Mouse (Mus musculus) adrenal gland, postnatal 4 days (tissue): Measurements from ENCODE around the gene Txndc5. TPM values are rescaled to one million over a fixed set of nuclear protein-coding genes. Genes with fewer than 3 reads are reported as not detected.
A peak's percentile ranks its signal among the peaks of the same experiment; 100 is the strongest.

Experiments
- DNase-seq, 2 experiments: peaks; one replicate each; pipeline ENCODE4 v3.0.0; 2021 to 2022; ENCODE audit warnings: low spot score in 2 of 2, mixed read lengths in 2 of 2
- long read RNA-seq, 2 experiments: library from polyadenylated mRNA; stranded (forward); transcript quantifications; one replicate each; pipeline ENCODE4 v2.0.0; 2021
- total RNA-seq, 2 experiments: library from RNA; stranded (reverse); gene quantifications; 2 replicates each; pipeline ENCODE4 v1.2.3; 2021

Gene Txndc5
- 100 to 1,000 TPM; 237 to 251 TPM for total RNA-seq
- long read RNA-seq, experiment 1, transcript Txndc5-201 (10 exons, 2,843 nt), result major isoform, 387 of 430 reads
- long read RNA-seq, experiment 1, partial matches to known transcripts, result 11 of 430 reads
- long read RNA-seq, experiment 1, other reads (novel, unspliced or antisense), result 28 of 430 reads
- long read RNA-seq, experiment 2, transcript Txndc5-201 (10 exons, 2,843 nt), result major isoform, 836 of 923 reads
- long read RNA-seq, experiment 2, transcript Txndc5-202 (3 exons, 2,781 nt), result minor isoform, 14 of 923 reads
- long read RNA-seq, experiment 2, transcript Txndc5-203 (10 exons, 2,586 nt), result minor isoform, 8 of 923 reads
- long read RNA-seq, experiment 2, partial matches to known transcripts, result 15 of 923 reads
- long read RNA-seq, experiment 2, other reads (novel, unspliced or antisense), result 50 of 923 reads

- no peak for DNase-seq
Measured at GRCm38 (mm10) chr13:38528687-38529294, at the start of gene Txndc5. Gene Txndc5, minus strand, starts transcription at chr13:38528824.

GRCm38 (mm10) chr13:38574668-38575067 is 46.0 kb upstream of the Txndc5 start:
- DNase-seq, result no peak

DNA sequence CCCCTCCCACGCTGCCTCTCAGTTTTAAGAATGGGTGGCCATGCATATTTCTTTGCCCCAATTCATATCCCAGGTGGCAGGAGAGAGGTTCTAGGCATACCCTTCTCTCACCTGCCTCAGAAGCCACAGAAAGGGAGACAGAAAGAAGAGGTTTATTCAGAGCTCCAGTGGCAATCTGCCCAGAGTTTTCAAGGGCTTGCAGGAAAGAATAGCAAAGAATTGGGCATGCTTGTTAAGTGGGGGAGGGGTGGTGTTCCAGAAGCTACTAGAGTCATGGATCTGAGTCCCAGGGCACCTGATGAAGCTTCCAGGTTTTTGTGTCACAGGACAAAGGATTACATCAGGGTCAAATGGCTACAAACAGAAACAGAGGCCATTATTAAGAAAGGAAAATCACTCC is 44.7 kb upstream of the Txndc5 start:
- no peak for DNase-seq

- no peak for DNase-seq
Measured at GRCm38 (mm10) chr13:38565245-38565644, 36.6 kb upstream of the Txndc5 start.

DNA sequence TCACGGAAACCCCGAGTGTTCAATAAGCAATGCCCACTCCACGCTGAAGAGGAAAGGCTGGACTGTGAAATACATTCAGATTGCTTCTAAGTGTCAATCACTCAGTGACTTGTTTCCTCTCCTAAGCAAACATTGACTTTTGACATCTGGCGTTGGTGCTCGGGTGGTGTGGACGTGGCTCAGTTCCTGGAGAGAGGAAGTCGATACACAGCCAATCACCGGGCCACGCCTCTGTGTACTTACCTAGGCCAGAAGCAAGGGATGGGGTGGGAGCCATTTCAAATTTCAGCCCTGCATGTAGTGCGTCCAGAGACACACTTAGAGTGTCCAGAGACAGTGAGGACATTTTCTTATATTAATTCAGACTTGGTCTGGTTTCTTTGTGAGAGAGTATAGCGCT is 26.0 kb upstream of the Txndc5 start:
- DNase-seq, result no peak

DNA sequence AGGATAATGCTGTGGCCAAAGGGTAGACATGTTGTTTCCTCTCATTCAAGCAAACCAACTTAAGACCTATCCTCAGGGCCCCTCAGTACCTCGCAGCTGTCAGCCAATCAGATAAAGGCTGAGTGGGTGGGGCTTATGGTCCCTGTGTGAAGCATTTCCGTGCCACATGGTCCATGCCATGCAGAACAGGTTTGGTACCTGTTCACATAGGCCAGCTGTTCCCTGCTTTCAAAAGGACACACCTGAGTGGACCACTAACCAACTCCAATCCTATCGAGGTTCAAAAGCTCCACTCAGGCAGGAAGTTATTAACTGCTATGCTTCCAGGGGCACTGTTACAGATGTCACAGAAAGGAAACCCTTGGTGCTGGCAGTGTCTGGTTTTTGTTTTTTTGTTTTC is 25.6 kb upstream of the Txndc5 start:
- no peak for DNase-seq

DNA sequence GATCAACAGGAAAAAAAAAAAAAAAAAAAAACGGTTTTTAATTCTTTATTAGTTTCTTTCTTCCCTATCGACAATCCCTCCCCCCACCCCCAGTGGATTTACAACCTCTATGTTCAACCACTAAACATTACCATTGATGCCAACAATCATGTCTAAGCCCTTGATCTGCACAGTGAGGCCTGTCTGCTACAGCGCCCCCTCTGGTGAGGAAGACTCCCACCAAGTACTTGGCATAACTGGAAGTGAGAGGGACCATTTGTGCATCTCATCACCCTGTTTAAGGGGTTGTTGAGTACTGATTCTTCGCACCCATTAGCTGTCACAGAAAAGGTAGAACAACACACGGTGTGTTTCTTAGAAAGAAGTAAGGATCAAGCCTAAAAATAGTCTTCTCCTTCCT is 20.1 kb upstream of the Txndc5 start:
- no peak for DNase-seq

- no peak for DNase-seq
Measured at GRCm38 (mm10) chr13:38547717-38548116, 19.1 kb upstream of the Txndc5 start.

DNA sequence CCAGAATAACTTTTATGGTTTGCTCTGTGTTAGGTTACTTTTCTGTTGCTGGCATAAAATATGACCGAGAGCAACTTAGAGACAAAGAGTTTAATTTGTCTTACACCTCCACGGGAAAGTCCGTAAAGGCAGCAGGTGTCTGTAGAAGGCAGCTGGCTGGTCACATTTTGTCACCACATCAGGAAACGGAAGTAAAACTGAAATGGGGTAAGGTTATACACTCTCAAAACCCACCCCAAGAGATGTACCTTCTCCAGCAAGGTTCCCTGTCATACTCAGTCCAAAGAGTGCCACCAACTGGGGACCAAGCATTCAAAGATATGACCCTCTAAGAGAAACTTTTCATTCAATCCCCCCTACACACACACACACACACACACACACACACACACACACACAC is 18.1 kb upstream of the Txndc5 start:
- DNase-seq, result no peak

- no peak for DNase-seq
Measured at GRCm38 (mm10) chr13:38545460-38545859, 16.8 kb upstream of the Txndc5 start.

DNA sequence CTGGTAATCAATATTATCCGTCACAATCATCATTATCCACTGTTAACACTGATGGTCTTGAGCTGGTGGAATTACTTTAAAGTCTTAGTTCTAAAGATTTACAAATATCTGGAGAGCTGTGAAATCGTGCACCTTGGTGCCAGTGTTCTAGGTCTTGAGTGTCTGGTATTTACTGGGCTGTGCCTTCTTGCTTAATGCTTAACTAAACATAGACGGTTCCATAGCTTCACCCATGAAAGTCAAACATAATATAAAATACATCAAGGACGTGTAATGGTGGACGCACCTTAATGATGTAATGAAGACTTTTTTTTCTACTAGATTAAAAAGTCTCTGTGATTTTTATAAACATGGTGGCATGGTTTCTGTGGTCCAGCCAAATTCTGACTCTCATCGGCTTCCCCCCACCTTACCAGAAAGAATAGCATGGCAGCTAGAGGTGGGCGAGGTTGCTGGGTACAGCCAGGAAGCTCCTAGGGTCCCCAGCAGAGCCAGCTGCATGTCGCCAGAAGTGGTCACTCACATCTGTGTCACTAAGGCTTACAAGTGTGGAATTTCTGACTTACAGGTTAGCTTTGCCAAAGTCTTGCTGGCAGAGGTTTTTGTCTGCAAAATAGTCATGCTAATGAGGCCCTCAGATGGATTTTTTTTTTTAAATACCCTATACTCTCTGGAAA is 16.3 kb upstream of the Txndc5 start:
- DNase-seq, result no peak

- DNase-seq, result no peak
Measured at GRCm38 (mm10) chr13:38543455-38544125, 15.0 kb upstream of the Txndc5 start.

GRCm38 (mm10) chr13:38539192-38539900 is 10.7 kb upstream of the Txndc5 start:
- no peak for DNase-seq

- DNase-seq, result no peak
Measured at GRCm38 (mm10) chr13:38537521-38537920, 8.9 kb upstream of the Txndc5 start.

GRCm38 (mm10) chr13:38534731-38535130 is 6.1 kb upstream of the Txndc5 start:
- DNase-seq, result no peak

DNA sequence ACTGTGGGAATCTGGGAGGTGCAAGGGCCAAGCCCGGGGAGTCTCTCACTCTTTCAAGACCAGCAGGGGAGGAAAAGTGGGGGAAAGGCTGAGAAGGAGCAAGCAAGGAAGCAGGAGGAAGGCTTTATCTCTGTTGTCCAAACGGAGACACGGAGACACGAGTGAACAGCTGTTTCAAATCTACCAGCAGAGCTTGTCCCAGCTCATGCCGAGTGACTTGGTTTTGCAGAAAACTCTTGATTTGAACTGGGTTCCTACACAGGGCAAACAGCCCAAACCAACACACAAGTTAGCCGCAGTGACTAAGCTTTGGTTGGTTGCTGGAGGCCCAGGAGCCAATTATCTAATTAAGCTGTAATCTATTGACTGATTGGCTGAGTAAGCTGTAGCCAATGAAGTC is 5.4 kb upstream of the Txndc5 start:
- no peak for DNase-seq

- DNase-seq, result no peak
Measured at GRCm38 (mm10) chr13:38533461-38533860, 4.8 kb upstream of the Txndc5 start.

DNA sequence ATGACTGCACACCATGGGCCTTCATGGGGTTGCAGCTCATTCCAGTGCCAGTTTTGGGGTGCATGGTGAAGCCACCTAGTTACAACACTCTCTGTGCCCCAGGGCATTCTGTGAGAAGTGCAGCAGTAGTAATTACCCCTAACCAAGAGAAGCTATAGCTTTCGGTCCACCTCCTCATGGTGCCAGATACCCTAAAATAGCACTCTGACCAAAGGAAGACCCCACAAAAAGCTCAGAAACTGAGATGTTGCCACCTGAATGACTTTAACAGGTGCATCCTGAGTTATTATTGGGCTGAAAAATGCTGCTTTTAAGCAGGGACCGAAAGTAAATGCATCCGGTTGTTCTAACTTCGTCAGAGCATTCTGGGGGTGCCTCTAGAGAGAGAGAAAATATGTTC is 2.9 kb upstream of the Txndc5 start:
- DNase-seq, result no peak

DNA sequence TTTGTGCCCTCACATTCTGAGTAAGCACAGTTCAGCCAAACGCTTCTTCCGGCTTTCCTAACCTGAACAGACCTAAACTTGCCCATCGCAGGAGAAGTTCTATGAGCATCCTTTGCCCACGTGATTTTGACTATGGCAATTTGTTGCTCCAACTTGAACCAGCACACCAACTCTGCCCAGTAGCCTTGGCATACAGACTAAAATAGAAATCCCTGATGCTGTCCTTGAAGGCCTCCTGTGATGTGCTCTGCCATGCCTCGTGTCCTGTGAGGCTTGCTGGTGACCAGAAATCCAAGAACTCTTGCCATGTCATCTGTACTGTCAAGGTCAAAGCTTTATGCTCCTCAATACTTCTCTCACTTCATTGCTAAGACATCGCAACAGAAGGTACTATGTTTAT is 952 bp upstream of the Txndc5 start:
- no peak for DNase-seq

DNA sequence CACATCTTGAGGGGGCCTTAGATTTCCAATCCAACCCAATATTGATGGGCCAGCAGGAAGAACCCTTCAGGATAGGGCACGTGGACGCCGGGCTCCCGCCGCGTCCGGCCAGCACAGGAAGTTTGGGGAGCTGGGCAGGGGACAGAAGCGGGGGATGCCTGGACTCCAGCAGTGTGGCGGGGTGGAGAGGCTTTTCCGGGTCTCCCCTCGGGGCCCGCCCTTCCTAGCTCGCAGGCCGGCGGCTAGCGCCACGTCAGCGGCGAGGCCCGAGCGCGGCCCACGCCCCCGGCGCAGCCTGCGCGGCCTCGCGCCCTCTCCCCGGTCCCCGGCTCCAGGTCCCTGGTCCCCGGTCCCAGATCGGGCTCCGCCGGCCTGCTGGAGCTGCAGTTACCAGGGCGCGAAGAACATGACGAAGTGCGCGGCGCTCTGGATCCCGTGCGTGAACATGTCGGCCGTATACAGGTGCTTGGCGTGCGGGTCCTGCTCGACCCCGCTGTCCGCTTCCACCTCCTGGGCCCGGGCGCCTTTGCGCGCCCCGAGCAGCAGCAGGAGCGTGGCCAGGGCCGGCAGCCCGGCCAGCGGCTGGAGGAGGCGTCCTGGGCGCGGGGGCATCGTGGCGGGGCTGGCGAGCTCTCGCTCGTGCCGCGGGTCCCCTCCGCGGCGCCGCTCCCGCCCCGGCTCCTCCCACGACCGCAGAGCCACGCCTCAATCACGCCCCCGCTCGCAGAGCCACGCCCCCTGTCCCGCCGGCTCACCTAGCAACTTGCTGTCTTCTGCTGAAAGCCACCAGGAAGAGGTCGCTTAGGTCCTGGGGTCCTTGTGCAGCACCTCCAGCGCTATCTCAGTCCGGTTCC is 600 bp downstream of the Txndc5 start:
- peak; percentile 76 to 80 for DNase-seq
